Mouse (Mus musculus) heart, embryonic 11.5 days (tissue): ENCODE results near the gene Mfn1. TPM values are rescaled to one million over a fixed set of nuclear protein-coding genes. Genes with fewer than 3 reads are reported as not detected.
A peak's percentile ranks its signal among the peaks of the same experiment; 100 is the strongest.

Experiments used
- ATAC-seq: fragments of 200-750 bp; cut with Nextera tagmentation; replicated peaks from 2 replicates; pipeline ENCODE4 v1.8.0; 2017; ENCODE audit warnings: moderate library complexity; ENCODE audit not compliant: insufficient number of reproducible peaks, low FRiP score, low TSS enrichment
- H3K27ac ChIP-seq: fragments of 300-500 bp; sonication (generic); 2 replicates; pipeline ENCODE4 v1.5.1; 2014; ENCODE audit warnings: mild to moderate bottlenecking, low read depth, low read length
- H3K27me3 ChIP-seq: fragments of 300-500 bp; sonication (generic); 2 replicates; pipeline ENCODE4 v1.6.1; 2014; ENCODE audit warnings: mild to moderate bottlenecking, low read length, mixed read lengths; ENCODE audit not compliant: control insufficient read depth, insufficient read depth
- H3K36me3 ChIP-seq: fragments of 300-500 bp; sonication (generic); 2 replicates; pipeline ENCODE4 v1.6.1; 2014; ENCODE audit warnings: mild to moderate bottlenecking, low read length, moderate library complexity, mixed read lengths; ENCODE audit not compliant: control insufficient read depth, insufficient read depth
- H3K4me1 ChIP-seq: fragments of 300-500 bp; sonication (generic); 2 replicates; pipeline ENCODE4 v1.6.1; 2014; ENCODE audit warnings: low read length; ENCODE audit not compliant: control insufficient read depth, insufficient read depth
- H3K4me2 ChIP-seq: fragments of 300-500 bp; sonication (generic); 2 replicates; pipeline ENCODE4 v1.6.1; 2014; ENCODE audit warnings: mild to moderate bottlenecking, moderate library complexity
- H3K4me3 ChIP-seq: fragments of 300-500 bp; sonication (generic); 2 replicates; pipeline ENCODE4 v1.5.1; 2014; ENCODE audit warnings: low read depth, low read length
- H3K9ac ChIP-seq: fragments of 300-500 bp; sonication (generic); 2 replicates; pipeline ENCODE4 v1.6.1; 2014; ENCODE audit warnings: mild to moderate bottlenecking, low read depth, low read length, moderate library complexity
- H3K9me3 ChIP-seq: fragments of 300-500 bp; sonication (generic); replicated peaks from 2 replicates; pipeline ENCODE4 v1.6.1; 2016; ENCODE audit warnings: low read length; ENCODE audit not compliant: control insufficient read depth
- WGBS: fragments of 180-500 bp; shearing (Covaris S2); extraction: QIAGEN DNeasy Blood & Tissue Kit; methylation state at CpG from one replicate; pipeline ENCODE4 v1.1.7; 2014; ENCODE audit not compliant: insufficient replicate concordance; 5-methylcytosine and 5-hydroxymethylcytosine counted together
- polyA plus RNA-seq: library from polyadenylated mRNA; unstranded; fragments of >200 nt; fragmentation: Nextera tagmentation; extraction: Ambion mirVana; gene quantifications from 2 replicates; pipeline ENCODE4 v1.2.1, GENCODE M21; 2014

Gene Mfn1
- polyA plus RNA-seq, 1 experiment from 2014 or later: 56.4 TPM

DNA sequence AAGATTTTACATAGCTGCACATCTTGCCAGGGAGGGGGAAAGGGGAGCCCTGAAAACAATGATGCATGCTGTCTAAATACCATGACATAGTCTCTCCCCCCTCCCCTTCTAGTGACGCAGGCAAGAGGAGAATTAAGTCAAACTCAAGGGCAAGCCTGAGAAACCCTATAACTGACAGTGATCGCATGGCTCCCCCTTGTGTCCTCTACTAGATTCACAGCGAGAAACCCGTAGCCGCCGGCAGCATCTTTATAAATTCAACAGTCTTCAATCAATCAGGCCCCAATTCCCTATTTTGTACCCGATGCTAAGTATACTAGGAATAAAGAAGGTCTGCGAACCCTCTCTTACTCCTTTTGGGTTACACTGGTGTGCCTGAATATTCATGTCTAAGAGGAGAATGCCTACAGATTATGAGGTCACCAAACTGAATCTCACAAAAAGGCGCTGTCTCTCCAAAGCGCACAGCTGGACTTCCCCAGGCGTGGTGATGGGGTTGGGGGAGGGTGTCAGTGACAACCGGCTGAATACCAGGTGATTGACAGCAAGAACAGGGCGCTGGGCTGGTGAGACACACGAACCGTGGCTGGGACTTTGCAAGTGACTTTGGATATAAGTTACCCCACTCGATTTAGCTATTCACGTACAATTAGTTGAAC, 20.5 kb upstream of the Mfn1 start:
- Histone ChIP-seq H3K4me2 (peak overlapping the region; percentile 84), H3K9ac (peak overlapping the region; percentile 58; the same call in 1 of the 2 replicates)
- whole genome bisulfite sequencing: 2% methylated on average over 17 of the region's 17 CpGs

DNA sequence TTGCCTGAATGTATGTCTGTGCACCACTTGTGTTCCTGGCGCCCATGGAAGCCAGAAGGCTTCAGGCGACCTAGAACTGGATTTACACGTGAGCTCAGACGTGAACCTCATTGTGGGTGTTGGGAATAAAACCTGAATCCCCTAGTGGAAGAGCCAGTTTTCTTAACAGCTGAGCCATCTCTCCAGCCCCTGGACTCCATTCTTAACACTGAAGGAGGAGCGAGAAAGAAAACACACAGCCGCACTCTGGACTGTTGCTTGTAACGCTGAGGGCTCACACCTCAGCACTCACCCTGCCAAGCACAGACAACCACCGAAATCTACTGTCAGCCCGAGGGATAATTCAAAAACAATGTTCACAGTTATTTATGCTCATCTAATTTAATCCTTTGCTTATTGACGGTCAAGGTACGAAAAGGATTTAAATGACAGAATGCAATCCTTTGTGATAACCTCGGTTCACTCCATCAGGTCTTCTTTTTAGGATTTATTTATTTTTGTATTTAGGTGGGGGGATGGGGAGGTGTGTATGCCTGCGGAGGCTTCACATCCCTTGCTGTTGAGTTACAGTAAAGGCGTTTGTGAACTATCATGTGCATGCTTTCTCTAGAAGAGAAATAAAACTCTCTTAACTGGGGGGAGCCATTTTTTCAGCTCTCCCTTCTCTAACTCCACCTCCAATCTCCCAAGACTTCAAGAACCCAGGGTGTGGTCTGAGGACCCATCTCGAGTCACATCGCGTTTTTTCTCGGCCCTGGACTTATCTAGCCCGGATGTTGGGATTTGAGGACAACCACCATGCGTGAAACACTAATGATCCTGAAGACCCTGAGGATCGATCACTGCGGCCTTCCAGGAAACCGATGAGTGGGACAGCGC, 19.5 kb upstream of the Mfn1 start, which contains the start of gene Zfp639:
Gene Zfp639, plus strand, starts transcription at position 764 of the 879 bp plus-strand sequence.
- ATAC-seq: no peak; the same call in 1 of the 2 replicates
- Histone ChIP-seq H3K9me3 (no peaks in the 10 kb centered on the region), H3K27me3 (no peaks in the 10 kb centered on the region), H3K27ac (peak within 1 kb of the TSS; percentile 68), H3K36me3 (no peaks in the 10 kb centered on the region), H3K9ac (peak within 1 kb of the TSS; percentile 93), H3K4me1 (peaks cover 6% of the 10 kb centered on the region; the same call in 1 of the 2 replicates), H3K4me2 (peak within 1 kb of the TSS; percentile 84), H3K4me3 (peak within 1 kb of the TSS; percentile 88)
- WGBS: 5% methylated on average over 24 of the region's 24 CpGs

More for the DNA sequence above, 20.5 kb upstream of the Mfn1 start:
- no peaks in the 10 kb centered on the region for H3K27me3 ChIP-seq
- H3K36me3 ChIP-seq: no peaks in the 10 kb centered on the region
- ATAC-seq: no peak
- H3K4me3 ChIP-seq: peak overlapping the region; percentile 24
- peaks cover 6% of the 10 kb centered on the region; the same call in 1 of the 2 replicates for H3K4me1 ChIP-seq
- H3K9me3 ChIP-seq: no peaks in the 10 kb centered on the region
- H3K27ac ChIP-seq: no peak overlapping the region

- peak overlapping the region; percentile 84 for H3K4me2 ChIP-seq
- under 1% methylated on average over 66 of the region's 69 CpGs for WGBS
- H3K36me3 ChIP-seq: no peaks in the 10 kb centered on the region
- peak; percentile 96 for ATAC-seq
- no peaks in the 10 kb centered on the region for H3K27me3 ChIP-seq
- peak overlapping the region; percentile 68 for H3K27ac ChIP-seq
- H3K4me1 ChIP-seq: peaks cover 6% of the 10 kb centered on the region; the same call in 1 of the 2 replicates
- peak overlapping the region; percentile 93 for H3K9ac ChIP-seq
- H3K4me3 ChIP-seq: peak overlapping the region; percentile 88
- H3K9me3 ChIP-seq: no peaks in the 10 kb centered on the region
These were observed 18.7 kb upstream of the Mfn1 start for GRCm38 (mm10) chr3:32510375-32511190.

- Histone ChIP-seq H3K36me3 (no peaks in the 10 kb centered on the region), H3K9ac (peak overlapping the region; percentile 93), H3K9me3 (no peaks in the 10 kb centered on the region), H3K4me3 (peak overlapping the region; percentile 88), H3K4me2 (peak overlapping the region; percentile 84), H3K27ac (peak overlapping the region; percentile 68), H3K27me3 (no peaks in the 10 kb centered on the region), H3K4me1 (peaks cover 6% of the 10 kb centered on the region; the same call in 1 of the 2 replicates)
- no peak for ATAC-seq
- WGBS: 8% methylated on average over 13 of the region's 13 CpGs
These were observed 18.1 kb upstream of the Mfn1 start for GRCm38 (mm10) chr3:32511191-32511550.

GRCm38 (mm10) chr3:32512686-32513284, 16.5 kb upstream of the Mfn1 start:
- H3K9ac ChIP-seq: no peak overlapping the region
- no peak for ATAC-seq
- H3K9me3 ChIP-seq: no peaks in the 10 kb centered on the region
- H3K4me3 ChIP-seq: no peak overlapping the region
- no peaks in the 10 kb centered on the region for H3K27me3 ChIP-seq
- peaks cover 6% of the 10 kb centered on the region; the same call in 1 of the 2 replicates for H3K4me1 ChIP-seq
- H3K4me2 ChIP-seq: no peak overlapping the region
- no peak overlapping the region for H3K27ac ChIP-seq
- H3K36me3 ChIP-seq: peaks cover 3% of the 10 kb centered on the region
- WGBS: 83% methylated on average over 7 of the region's 7 CpGs

GRCm38 (mm10) chr3:32513528-32513927, 15.7 kb upstream of the Mfn1 start:
- Histone ChIP-seq H3K4me2 (no peak overlapping the region), H3K27ac (no peak overlapping the region), H3K27me3 (no peaks in the 10 kb centered on the region), H3K9ac (no peak overlapping the region), H3K36me3 (peaks cover 3% of the 10 kb centered on the region), H3K4me1 (peaks cover 6% of the 10 kb centered on the region; the same call in 1 of the 2 replicates), H3K4me3 (no peak overlapping the region), H3K9me3 (no peaks in the 10 kb centered on the region)
- no peak for ATAC-seq

DNA sequence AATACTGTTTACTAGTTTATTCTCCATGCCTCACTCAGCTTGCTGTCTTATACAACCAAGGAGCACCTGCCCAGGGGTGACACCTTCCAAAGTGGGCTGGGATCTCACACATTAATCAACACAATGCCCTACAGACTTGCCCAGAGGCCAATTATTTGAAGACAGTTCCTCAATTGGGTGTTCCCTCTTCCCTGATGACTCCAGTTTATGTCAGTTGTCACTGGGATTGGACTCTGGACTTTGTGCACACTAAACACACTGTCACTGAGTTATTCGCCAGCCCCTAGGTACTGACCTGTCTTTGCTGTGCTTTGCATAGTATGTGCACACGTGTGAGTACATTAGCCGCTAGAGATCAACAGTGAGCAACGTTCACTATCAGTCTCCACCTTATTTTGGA, 2.1 kb upstream of the Mfn1 start:
- no peak overlapping the region for H3K4me3 ChIP-seq
- H3K9ac ChIP-seq: no peak overlapping the region
- peaks cover 7% of the 10 kb centered on the region; the same call in 1 of the 2 replicates for H3K36me3 ChIP-seq
- ATAC-seq: no peak
- H3K4me1 ChIP-seq: no peaks in the 10 kb centered on the region; the same call in 1 of the 2 replicates
- no peaks in the 10 kb centered on the region; the same call in 1 of the 2 replicates for H3K9me3 ChIP-seq
- WGBS: 91% methylated on average over 4 of the region's 4 CpGs
- H3K27ac ChIP-seq: no peak overlapping the region
- no peak overlapping the region for H3K4me2 ChIP-seq
- H3K27me3 ChIP-seq: no peaks in the 10 kb centered on the region
